Comparison of ENCODE assay signal across 8 mouse cellular contexts in the genomic region with DNA sequence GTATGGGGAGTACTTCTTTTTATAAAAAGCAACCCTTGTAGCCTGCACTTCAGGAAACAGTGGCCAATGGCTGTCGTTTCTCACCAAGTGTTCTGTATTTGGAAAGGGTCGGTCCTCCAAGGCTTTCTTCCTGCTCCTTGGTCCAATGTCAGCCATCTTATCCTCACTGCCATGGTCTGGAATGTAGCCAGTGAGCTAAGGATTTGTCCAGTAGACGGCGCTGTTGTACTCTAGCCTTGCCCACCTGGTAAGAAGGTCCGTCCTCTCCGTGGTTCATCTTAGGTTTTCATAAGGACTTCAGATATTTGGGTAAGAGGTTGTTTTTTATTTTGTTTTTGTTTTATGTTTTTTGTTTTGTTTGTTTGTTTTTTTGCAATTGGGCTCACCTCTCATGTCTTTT.
DNase-seq lines count a peak whose midpoint lies in the region; ATAC-seq lines count a peak whose summit lies in the region.

No protein-coding gene starts in this region.

- no peak overlapping the region for H3K4me2 ChIP-seq in liver, embryonic 13.5 days

- no peak overlapping the region for H3K9ac ChIP-seq in liver, embryonic 13.5 days

- H3K4me3 ChIP-seq in liver, embryonic 13.5 days (replicated peaks) = no peak overlapping the region

- no peak overlapping the region for H3K27ac ChIP-seq in liver, embryonic 13.5 days

- 18% methylated on average over 6 of the region's 6 CpGs for WGBS in liver, embryonic 13.5 days (ENCODE audit: insufficient replicate concordance)

- no peaks in the 10 kb centered on the region for H3K9me3 ChIP-seq in liver, embryonic 13.5 days (replicated peaks)

- no peaks in the 10 kb centered on the region for H3K36me3 ChIP-seq in liver, embryonic 13.5 days

- no peak for ATAC-seq in liver, embryonic 13.5 days (ENCODE audit: low read depth)
- no peak for ATAC-seq in monocyte, adult 5-6 weeks (replicated peaks; ENCODE audit: insufficient number of reproducible peaks, low FRiP score, low TSS enrichment, poor library complexity, severe bottlenecking)

- no peaks in the 10 kb centered on the region for H3K27me3 ChIP-seq in liver, embryonic 13.5 days

- DNase-seq in right cerebral cortex, adult 18-20 months = peak; percentile 48
- DNase-seq in right cerebral cortex, postnatal 25 days = no peak
- DNase-seq in adrenal gland, postnatal 25 days = peak; percentile 48
- DNase-seq in embryo, embryonic 11.5 days (ENCODE audit: low read depth, low spot score) = peak; percentile 40
- peak; percentile 27 to 69 for DNase-seq in kidney, adult 8-10 months
- DNase-seq in liver, embryonic 13.5 days = peak; percentile 5
- DNase-seq in retina, postnatal 7 days (ENCODE audit: low read depth, low spot score) = peak; percentile 16

- H3K4me1 ChIP-seq in liver, embryonic 13.5 days (replicated peaks) = no peaks in the 10 kb centered on the region
